ENCODE assay signal across 9 mouse cellular contexts in genomic region chr12:72014355-72014776, GRCm38 (mm10). TPM values are rescaled to one million over a fixed set of nuclear protein-coding genes. Genes with fewer than 3 reads are reported as not detected.
A peak's percentile ranks its signal among the peaks of the same experiment; 100 is the strongest.
DNase-seq lines count a peak whose midpoint lies in the region; ATAC-seq and TF ChIP-seq lines count a peak whose summit lies in the region.
"Had no signal": no experiment of that assay in that cellular context is flagged by ENCODE, and none has a peak within 500 bp of the region (broad histone marks: within the 10 kb centered on the region; RNA-seq: fewer than 3 reads in every experiment).

No protein-coding gene starts in this region.

- 61% methylated on average over 10 of the region's 10 CpGs for WGBS in heart, embryonic 16.5 days
- WGBS in lung, postnatal 0 days: 13% methylated on average over 10 of the region's 10 CpGs
- 45% methylated on average over 10 of the region's 10 CpGs for WGBS in thymus, adult 2 months

- peak overlapping the region; percentile 12; the same call in 1 of the 2 replicates for H3K4me2 ChIP-seq in heart, embryonic 16.5 days (ENCODE audit: low read depth, low read length)
- peak overlapping the region; percentile 38 for H3K4me2 ChIP-seq in lung, postnatal 0 days (replicated peaks; ENCODE audit: low read depth, low read length)

- H3K4me1 ChIP-seq in heart, embryonic 16.5 days (ENCODE audit: control insufficient read depth, insufficient read depth, low read length): 0 out of 2 replicates have a peak, but pooled peaks cover 2% of the 10 kb centered on the region
- H3K4me1 ChIP-seq in lung, postnatal 0 days (ENCODE audit: insufficient read depth, low read depth, low read length): no peaks in the 10 kb centered on the region
- no peaks in the 10 kb centered on the region for H3K4me1 ChIP-seq in thymus, adult 2 months (replicated peaks; ENCODE audit: control insufficient read depth, insufficient read depth, low read length)

- no peak for DNase-seq in heart, adult 18-20 months
- DNase-seq in 416B (ENCODE audit: low read depth): peak; percentile 24
- DNase-seq in brain, adult 2 months (ENCODE audit: low read depth, low spot score): peak; percentile 58
- DNase-seq in lung, postnatal 0 days (ENCODE audit: low spot score): peak; percentile 80
- DNase-seq in adrenal gland, postnatal 14 days: no peak
- no peak for DNase-seq in thymus, adult 2 months
- DNase-seq: thymus, postnatal 25 days had no signal

- TF ChIP-seq EP300 in lung, postnatal 0 days (IDR thresholded peaks at IDR 0.05): no peak

- H3K9ac ChIP-seq in heart, embryonic 16.5 days (ENCODE audit: low read length): peak overlapping the region; percentile 41; the same call in 1 of the 2 replicates
- no peak overlapping the region for H3K9ac ChIP-seq in lung, postnatal 0 days (replicated peaks; ENCODE audit: low read depth)

- TF ChIP-seq CTCF in lung, postnatal 0 days (IDR thresholded peaks at IDR 0.05): no peak
- TF ChIP-seq CTCF in thymus, adult 2 months (IDR thresholded peaks at IDR 0.05; ENCODE audit: borderline replicate concordance, control insufficient read depth, extremely low read depth, insufficient read depth, low read length, poor library complexity): no peak

- no peaks in the 10 kb centered on the region for H3K27me3 ChIP-seq in heart, embryonic 16.5 days (ENCODE audit: control insufficient read depth, insufficient read depth, low read length)
- H3K27me3 ChIP-seq in lung, postnatal 0 days (replicated peaks; ENCODE audit: insufficient read depth, low read length): no peaks in the 10 kb centered on the region
- no peaks in the 10 kb centered on the region for H3K27me3 ChIP-seq in thymus, adult 2 months (ENCODE audit: control insufficient read depth, insufficient read depth, low read length)

- H3K4me3 ChIP-seq in heart, embryonic 16.5 days (ENCODE audit: low read length): no peak overlapping the region
- no peak overlapping the region for H3K4me3 ChIP-seq in lung, postnatal 0 days (ENCODE audit: low read depth, low read length)
- H3K4me3 ChIP-seq in thymus, adult 2 months (ENCODE audit: control insufficient read depth, insufficient read depth, low read length): no peak overlapping the region

- H3K9me3 ChIP-seq in heart, embryonic 16.5 days (replicated peaks; ENCODE audit: control insufficient read depth, low read length): no peaks in the 10 kb centered on the region
- no peaks in the 10 kb centered on the region for H3K9me3 ChIP-seq in lung, postnatal 0 days (ENCODE audit: low read length)

- no peaks in the 10 kb centered on the region for H3K36me3 ChIP-seq in heart, embryonic 16.5 days (ENCODE audit: control insufficient read depth, insufficient read depth)
- H3K36me3 ChIP-seq in lung, postnatal 0 days (ENCODE audit: insufficient read depth, low read length): no peaks in the 10 kb centered on the region
- no peaks in the 10 kb centered on the region for H3K36me3 ChIP-seq in thymus, adult 2 months (ENCODE audit: control insufficient read depth, insufficient read depth, low read length)

- TF ChIP-seq POLR2A in thymus, adult 2 months (IDR thresholded peaks at IDR 0.05; ENCODE audit: control insufficient read depth, extremely low read depth, insufficient read depth, low read length, poor library complexity): no peak

- 0 out of 2 replicates have a peak, but pooled peaks have one; percentile 28 for ATAC-seq in heart, embryonic 16.5 days (replicated peaks; ENCODE audit: extremely low read depth, insufficient read depth, low FRiP score)
- peak; percentile 87 for ATAC-seq in lung, postnatal 0 days
- no peak for ATAC-seq in megakaryocyte-erythroid progenitor cell, adult 5-6 weeks (replicated peaks; ENCODE audit: low FRiP score, low TSS enrichment, poor library complexity, severe bottlenecking)

- peak overlapping the region; percentile 63 for H3K27ac ChIP-seq in heart, embryonic 16.5 days (ENCODE audit: low read length)
- no peak overlapping the region for H3K27ac ChIP-seq in lung, postnatal 0 days (ENCODE audit: low read length)
- H3K27ac ChIP-seq in thymus, adult 2 months (ENCODE audit: control insufficient read depth, insufficient read depth, low read length): no peak overlapping the region

RNA-seq across cellular contexts. Expression of gene Gpr135, which starts 56.6 kb away (rescaled TPM):
- 0.42 and 0.53 TPM in 2 replicates for polyA plus RNA-seq in heart, embryonic 16.5 days (2015; fragmentation: Nextera tagmentation; extraction: Ambion mirVana)
- total RNA-seq in heart, adult 18-20 months (2021): under 1 TPM; 0.35 to 0.51 TPM
- 0.49 and 0.55 TPM in 2 replicates for polyA plus RNA-seq in lung, postnatal 0 days (2015; fragmentation: Nextera tagmentation; extraction: Ambion mirVana)
- not detected in 2 replicates for total RNA-seq in megakaryocyte-erythroid progenitor cell, adult 5-6 weeks (2014; fragmentation: Nextera tagmentation)
- total RNA-seq in megakaryocyte-erythroid progenitor cell, adult 5-6 weeks (2017): not detected in 2 replicates
- 3.9 and 5.0 TPM in 2 replicates for total RNA-seq in adrenal gland, postnatal 14 days (2021)
- 0.73 and 0.96 TPM in 2 replicates for polyA plus RNA-seq in thymus, adult 2 months (2012; rRNA removed)

Comparison
In these comparisons a context has a peak if more than half of its experiments do, and no peak if none do; other contexts are left out.
1. DNase-seq: peak in 416B (single experiment), brain, adult 2 months (single experiment) and lung, postnatal 0 days (single experiment); none in heart, adult 18-20 months (0 of 2), adrenal gland, postnatal 14 days (single experiment) and thymus, adult 2 months (single experiment).